Mouse (Mus musculus) liver, adult 2 months (tissue): ENCODE results near the gene Gm17662. TPM values are rescaled to one million over a fixed set of nuclear protein-coding genes. Genes with fewer than 3 reads are reported as not detected.

ENCODE experiments used
- DNase-seq: peaks from one replicate; pipeline ENCODE4 v3.0.0-alpha.2; 2011; ENCODE audit warnings: low read depth, low spot score; ENCODE audit errors: extremely low read depth
- H3K27ac ChIP-seq: fragments of 200-500 bp; replicated peaks from 2 replicates; pipeline ENCODE4 v1.5.1; 2012; ENCODE audit warnings: low read depth, mild to moderate bottlenecking, control low read depth, inconsistent platforms, low read length; ENCODE audit not compliant: insufficient read depth
- H3K27me3 ChIP-seq: fragments of 200-500 bp; 2 replicates; pipeline ENCODE4 v1.6.1; 2012; ENCODE audit warnings: mild to moderate bottlenecking, moderate library complexity, low read length, inconsistent platforms; ENCODE audit not compliant: control insufficient read depth, insufficient read depth
- H3K36me3 ChIP-seq: fragments of 200-500 bp; 2 replicates; pipeline ENCODE4 v1.6.1; 2012; ENCODE audit warnings: low read length, inconsistent platforms; ENCODE audit not compliant: control insufficient read depth, insufficient read depth
- H3K4me1 ChIP-seq: fragments of 200-500 bp; 2 replicates; pipeline ENCODE4 v1.6.1; 2011; ENCODE audit warnings: low read length; ENCODE audit not compliant: control insufficient read depth, insufficient read depth
- H3K4me3 ChIP-seq: fragments of 200-500 bp; 2 replicates; pipeline ENCODE4 v1.5.1; 2011; ENCODE audit warnings: low read depth, mild to moderate bottlenecking, control low read depth, low read length, moderate library complexity; ENCODE audit not compliant: insufficient read depth
- H3K79me2 ChIP-seq: fragments of 200-500 bp; 2 replicates; pipeline ENCODE4 v1.6.1; 2012; ENCODE audit warnings: inconsistent platforms, mild to moderate bottlenecking, low read length, moderate library complexity; ENCODE audit not compliant: control insufficient read depth, insufficient read depth
- H3K9ac ChIP-seq: fragments of 200-500 bp; 2 replicates; pipeline ENCODE4 v1.6.1; 2012; ENCODE audit warnings: low read depth, mild to moderate bottlenecking, control low read depth, inconsistent platforms, low read length
- CTCF ChIP-seq: fragments of 200-500 bp; IDR thresholded peaks from 2 replicates; pipeline ENCODE4 v1.5.1; 2011; ENCODE audit warnings: low read depth, low read length, control low read depth
- POLR2A ChIP-seq: fragments of 200-500 bp; IDR thresholded peaks from 2 replicates; pipeline ENCODE4 v1.6.1; 2011; ENCODE audit warnings: low read length, control low read depth; ENCODE audit not compliant: insufficient read depth; ENCODE audit errors: extremely low read depth
- WGBS: fragments of 180-500 bp; shearing (Covaris S2); methylation state at CpG from one replicate; pipeline ENCODE4 v1.1.7; 2018; 5-methylcytosine and 5-hydroxymethylcytosine counted together
- polyA plus RNA-seq: library from polyadenylated mRNA; depleted of rRNA; stranded (reverse); fragments of >200 nt; gene quantifications from 2 replicates; pipeline ENCODE4 v1.2.3, GENCODE M21; 2012
- total RNA-seq: library from RNA; depleted of rRNA; stranded (reverse); fragments of >200 nt; gene quantifications from 2 replicates; pipeline ENCODE4 v1.2.3, GENCODE M21; 2014

The Gm17662 gene
- total and polyA plus RNA-seq, 2 experiments = not detected

DNA sequence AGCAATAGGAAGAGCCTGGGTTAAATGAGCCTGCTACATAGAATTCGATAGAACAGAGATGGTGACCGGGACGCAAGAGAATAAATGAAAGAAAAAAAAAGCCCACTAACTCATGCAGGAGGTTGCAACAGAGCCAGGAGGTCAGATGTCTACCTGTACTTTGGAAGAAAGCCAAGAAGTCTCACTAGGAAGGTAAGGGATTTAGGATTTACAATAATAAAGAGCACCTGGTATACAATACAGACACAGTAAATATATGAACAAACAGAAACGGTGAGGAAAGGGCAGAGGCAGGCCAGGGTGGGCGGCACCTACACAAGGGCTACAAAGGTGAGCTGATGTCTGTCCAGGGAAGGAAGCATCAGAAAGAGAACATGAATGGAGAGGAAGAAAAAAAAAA, 14.9 kb upstream of the Gm17662 start:
- peak; percentile 72 for DNase-seq
- H3K9ac ChIP-seq = no peak overlapping the region
- H3K79me2 ChIP-seq = no peaks in the 10 kb centered on the region
- peaks cover 32% of the 10 kb centered on the region for H3K4me1 ChIP-seq
- peak overlapping the region; percentile 93 for H3K27ac ChIP-seq
- H3K36me3 ChIP-seq = peaks cover 64% of the 10 kb centered on the region
- H3K4me3 ChIP-seq = no peak overlapping the region
- 26% methylated on average over 5 of the region's 5 CpGs for WGBS
- TF ChIP-seq POLR2A (no peak), CTCF (no peak)
- no peaks in the 10 kb centered on the region for H3K27me3 ChIP-seq

DNA sequence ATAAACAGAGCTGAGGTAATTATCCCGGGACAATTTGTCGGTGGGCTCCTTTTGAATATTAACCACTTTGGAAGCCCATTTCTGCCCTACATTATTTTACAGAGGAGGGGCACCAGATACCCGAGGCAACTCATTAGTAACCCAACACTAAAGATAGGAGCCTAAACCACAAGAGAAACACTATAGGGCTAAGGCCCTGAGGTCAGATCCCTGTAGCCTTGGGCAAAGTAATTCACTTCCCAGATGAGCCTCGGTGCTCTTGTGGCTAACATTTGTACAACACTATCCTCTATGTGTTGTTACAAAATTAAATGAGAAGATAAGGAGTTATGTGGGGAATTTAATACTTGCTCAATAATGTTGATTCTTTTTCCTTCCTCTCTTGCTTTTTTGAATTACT, 13.6 kb upstream of the Gm17662 start:
- H3K4me1 ChIP-seq = peaks cover 25% of the 10 kb centered on the region
- no peak overlapping the region for H3K4me3 ChIP-seq
- no peak for DNase-seq
- no peaks in the 10 kb centered on the region for H3K79me2 ChIP-seq
- no peak overlapping the region for H3K27ac ChIP-seq
- peaks cover 55% of the 10 kb centered on the region for H3K36me3 ChIP-seq
- 66% methylated on average over 4 of the region's 4 CpGs for WGBS
- H3K9ac ChIP-seq = no peak overlapping the region
- no peak for TF ChIP-seq POLR2A
- no peak for TF ChIP-seq CTCF
- no peaks in the 10 kb centered on the region for H3K27me3 ChIP-seq

DNA sequence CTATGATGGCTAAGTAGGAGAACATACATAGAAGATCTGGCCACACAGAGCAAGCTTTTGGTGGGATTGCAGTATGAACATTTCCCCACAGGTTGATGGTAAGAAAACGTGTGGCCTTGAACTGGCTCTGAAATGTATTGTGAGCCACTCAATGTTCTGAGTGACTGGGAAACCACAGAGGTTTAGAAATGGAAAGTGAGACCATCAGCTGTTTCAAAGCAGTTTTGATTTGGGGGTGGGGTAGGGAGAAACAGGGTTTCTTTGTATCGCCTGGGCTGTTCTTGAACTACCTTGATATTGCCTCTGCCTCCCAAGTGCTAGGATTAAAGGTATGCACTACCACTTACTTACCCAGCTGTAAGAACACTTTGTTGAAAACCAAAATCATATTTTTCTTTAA, 1.9 kb upstream of the Gm17662 start:
- Histone ChIP-seq H3K27ac (no peak overlapping the region), H3K4me3 (no peak overlapping the region), H3K27me3 (no peaks in the 10 kb centered on the region), H3K79me2 (peaks cover 3% of the 10 kb centered on the region; the same call in 1 of the 2 replicates), H3K9ac (no peak overlapping the region), H3K4me1 (no peaks in the 10 kb centered on the region), H3K36me3 (peaks cover 61% of the 10 kb centered on the region)
- 92% methylated on average over 2 of the region's 2 CpGs for WGBS
- no peak for TF ChIP-seq CTCF
- no peak for TF ChIP-seq POLR2A
- DNase-seq = no peak

DNA sequence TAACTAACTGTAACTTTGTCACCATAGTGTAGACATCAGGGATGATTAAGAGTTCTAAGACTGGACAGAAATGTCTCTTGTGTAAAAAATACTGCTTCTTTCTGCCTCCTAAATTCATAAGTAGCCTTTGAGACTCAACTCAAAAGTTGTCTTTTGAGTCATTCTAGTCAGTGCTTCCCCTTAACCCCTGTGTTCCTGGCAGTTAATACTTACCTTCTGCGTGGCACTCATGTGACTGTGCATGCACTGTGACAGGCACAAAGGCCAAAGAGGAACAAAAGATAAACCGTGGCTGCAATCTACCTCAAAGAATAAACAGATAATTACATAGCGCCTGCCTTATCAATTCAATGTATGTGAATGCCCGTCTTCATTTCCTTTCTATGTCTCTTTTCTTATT, 694 bp downstream of the Gm17662 start:
- no peak for DNase-seq
- Histone ChIP-seq H3K36me3 (peaks cover 84% of the 10 kb centered on the region), H3K4me3 (no peak overlapping the region), H3K27me3 (no peaks in the 10 kb centered on the region), H3K79me2 (peaks cover 8% of the 10 kb centered on the region; the same call in 1 of the 2 replicates), H3K27ac (no peak overlapping the region), H3K4me1 (no peaks in the 10 kb centered on the region), H3K9ac (no peak overlapping the region)
- no peak for TF ChIP-seq POLR2A
- no peak for TF ChIP-seq CTCF
- WGBS = 65% methylated on average over 4 of the region's 4 CpGs

DNA sequence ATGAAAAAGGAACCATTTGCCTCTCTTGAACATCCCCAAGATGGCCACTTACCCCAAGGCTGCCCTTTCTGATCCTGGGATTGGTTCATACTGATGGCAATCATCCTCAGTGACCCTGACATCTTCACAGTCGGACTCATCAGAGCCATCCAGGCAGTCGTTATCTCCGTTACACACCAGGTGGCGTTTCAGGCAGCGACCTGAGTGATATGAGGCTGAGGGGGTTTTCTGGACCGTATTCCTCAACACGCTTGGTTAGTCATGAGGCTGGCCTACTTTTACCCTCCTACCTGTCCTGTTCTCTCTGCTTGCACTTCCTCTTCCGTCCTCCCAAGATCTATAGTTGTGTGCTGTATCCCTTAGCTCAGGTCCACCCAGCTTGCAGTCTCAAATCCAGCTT, 4.1 kb downstream of the Gm17662 start:
- peaks cover 83% of the 10 kb centered on the region for H3K36me3 ChIP-seq
- TF ChIP-seq CTCF = peak; percentile 10; the same call in 1 of the 2 replicates
- TF ChIP-seq POLR2A = no peak
- WGBS = 80% methylated on average over 8 of the region's 8 CpGs
- peaks cover 13% of the 10 kb centered on the region; the same call in 1 of the 2 replicates for H3K79me2 ChIP-seq
- no peak for DNase-seq
- no peak overlapping the region for H3K27ac ChIP-seq
- no peak overlapping the region for H3K4me3 ChIP-seq
- H3K27me3 ChIP-seq = no peaks in the 10 kb centered on the region
- no peak overlapping the region for H3K9ac ChIP-seq
- H3K4me1 ChIP-seq = no peaks in the 10 kb centered on the region

DNA sequence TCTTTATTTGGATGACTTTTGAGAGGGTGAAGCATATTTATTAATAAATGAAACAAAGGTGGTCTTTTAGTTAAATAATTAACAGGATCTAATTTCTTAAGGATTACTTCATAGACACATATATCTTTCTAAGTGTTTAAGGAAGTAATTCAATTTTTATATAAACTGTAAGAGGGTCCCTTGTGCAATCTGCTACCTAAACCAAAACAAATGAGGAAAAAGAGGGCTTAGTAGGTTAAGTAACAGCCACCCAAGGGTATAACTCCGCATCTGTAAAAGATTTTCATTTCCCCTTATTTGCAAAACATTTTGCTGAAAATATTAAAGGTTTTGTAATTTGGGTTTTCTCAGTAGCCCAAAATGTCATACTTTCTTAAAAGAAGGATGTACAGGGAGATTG, 7.3 kb downstream of the Gm17662 start:
- Histone ChIP-seq H3K27ac (no peak overlapping the region), H3K36me3 (peaks cover 61% of the 10 kb centered on the region), H3K4me1 (peaks cover 2% of the 10 kb centered on the region; the same call in 1 of the 2 replicates), H3K9ac (no peak overlapping the region), H3K27me3 (no peaks in the 10 kb centered on the region), H3K79me2 (peaks cover 22% of the 10 kb centered on the region), H3K4me3 (no peak overlapping the region)
- TF ChIP-seq POLR2A = no peak
- TF ChIP-seq CTCF = no peak
- no peak for DNase-seq
- 84% methylated on average over 1 of the region's 1 CpGs for WGBS
